Mouse (Mus musculus) midbrain, embryonic 16.5 days (tissue): ENCODE data around the gene Bmp7. TPM values are rescaled to one million over a fixed set of nuclear protein-coding genes. Genes with fewer than 3 reads are reported as not detected.

Experiments used
- ATAC-seq: fragments of 200-750 bp; cut with Nextera tagmentation; 2 replicates; pipeline ENCODE4 v1.8.0; 2017; ENCODE audit warnings: moderate TSS enrichment
- H3K27ac ChIP-seq: fragments of 300-500 bp; sonication (generic); 2 replicates; pipeline ENCODE4 v1.5.1; 2014; ENCODE audit warnings: mild to moderate bottlenecking, low read length, mixed read lengths
- H3K27me3 ChIP-seq: fragments of 300-500 bp; sonication (generic); 2 replicates; pipeline ENCODE4 v1.6.1; 2014; ENCODE audit warnings: low read depth, low read length, mixed read lengths; ENCODE audit not compliant: control insufficient read depth, insufficient read depth
- H3K36me3 ChIP-seq: fragments of 300-500 bp; sonication (generic); 2 replicates; pipeline ENCODE4 v1.6.1; 2014; ENCODE audit warnings: mild to moderate bottlenecking, low read length, moderate library complexity, mixed read lengths; ENCODE audit not compliant: control insufficient read depth, insufficient read depth
- H3K4me1 ChIP-seq: fragments of 300-500 bp; sonication (generic); 2 replicates; pipeline ENCODE4 v1.6.1; 2014; ENCODE audit warnings: mild to moderate bottlenecking, low read length, mixed read lengths; ENCODE audit not compliant: control insufficient read depth, insufficient read depth
- H3K4me2 ChIP-seq: fragments of 300-500 bp; sonication (generic); 2 replicates; pipeline ENCODE4 v1.6.1; 2014; ENCODE audit warnings: mild to moderate bottlenecking, low read length, mixed read lengths
- H3K4me3 ChIP-seq: fragments of 300-500 bp; sonication (generic); 2 replicates; pipeline ENCODE4 v1.5.1; 2014; ENCODE audit warnings: low read depth, mild to moderate bottlenecking, low read length, moderate library complexity, mixed read lengths
- H3K9ac ChIP-seq: fragments of 300-500 bp; sonication (generic); 2 replicates; pipeline ENCODE4 v1.6.1; 2014; ENCODE audit warnings: low read depth, low read length, mixed read lengths
- H3K9me3 ChIP-seq: fragments of 300-500 bp; sonication (generic); replicated peaks from 2 replicates; pipeline ENCODE4 v1.6.1; 2014; ENCODE audit warnings: mild to moderate bottlenecking, low read length, mixed read lengths; ENCODE audit not compliant: control insufficient read depth, poor library complexity, severe bottlenecking
- WGBS: fragments of 180-500 bp; shearing (Covaris S2); extraction: QIAGEN DNeasy Blood & Tissue Kit; methylation state at CpG from one replicate; pipeline ENCODE4 v1.1.7; 2014; 5-methylcytosine and 5-hydroxymethylcytosine counted together
- polyA plus RNA-seq: library from polyadenylated mRNA; unstranded; fragments of >200 nt; fragmentation: Nextera tagmentation; extraction: Ambion mirVana; gene quantifications from 2 replicates; pipeline ENCODE4 v1.2.1, GENCODE M21; 2015

Gene Bmp7
- polyA plus RNA-seq, 1 experiment from 2014 or later, result 10.3 TPM

GRCm38 (mm10) chr2:172951976-172952375, 11.9 kb upstream of the Bmp7 start:
- H3K4me2 ChIP-seq, result no peak overlapping the region
- no peak overlapping the region for H3K9ac ChIP-seq
- H3K4me1 ChIP-seq, result peaks cover 5% of the 10 kb centered on the region; the same call in 1 of the 2 replicates
- no peak overlapping the region for H3K27ac ChIP-seq
- peaks cover 5% of the 10 kb centered on the region; the same call in 1 of the 2 replicates for H3K9me3 ChIP-seq
- ATAC-seq, result no peak
- H3K4me3 ChIP-seq, result no peak overlapping the region
- H3K27me3 ChIP-seq, result no peaks in the 10 kb centered on the region
- WGBS, result 88% methylated on average over 2 of the region's 2 CpGs
- H3K36me3 ChIP-seq, result no peaks in the 10 kb centered on the region

GRCm38 (mm10) chr2:172950722-172951121, 10.6 kb upstream of the Bmp7 start:
- no peak overlapping the region for H3K9ac ChIP-seq
- no peaks in the 10 kb centered on the region for H3K36me3 ChIP-seq
- H3K27me3 ChIP-seq, result no peaks in the 10 kb centered on the region
- H3K9me3 ChIP-seq, result no peaks in the 10 kb centered on the region; the same call in 1 of the 2 replicates
- no peak overlapping the region for H3K4me3 ChIP-seq
- no peak for ATAC-seq
- no peak overlapping the region for H3K4me2 ChIP-seq
- H3K27ac ChIP-seq, result no peak overlapping the region
- 26% methylated on average over 11 of the region's 11 CpGs for WGBS
- peaks cover 5% of the 10 kb centered on the region; the same call in 1 of the 2 replicates for H3K4me1 ChIP-seq

GRCm38 (mm10) chr2:172950119-172950676, 10.1 kb upstream of the Bmp7 start:
- 58% methylated on average over 9 of the region's 9 CpGs for WGBS
- Histone ChIP-seq H3K27ac (no peak overlapping the region), H3K9ac (no peak overlapping the region), H3K27me3 (no peaks in the 10 kb centered on the region), H3K4me1 (peaks cover 5% of the 10 kb centered on the region; the same call in 1 of the 2 replicates), H3K36me3 (no peaks in the 10 kb centered on the region), H3K4me2 (no peak overlapping the region), H3K4me3 (no peak overlapping the region), H3K9me3 (no peaks in the 10 kb centered on the region)
- no peak for ATAC-seq

GRCm38 (mm10) chr2:172949051-172949450, 8.9 kb upstream of the Bmp7 start:
- no peaks in the 10 kb centered on the region for H3K36me3 ChIP-seq
- no peaks in the 10 kb centered on the region for H3K9me3 ChIP-seq
- 0 out of 2 replicates have a peak, but pooled peaks have one; percentile 14 for ATAC-seq
- H3K4me3 ChIP-seq, result no peak overlapping the region
- H3K27ac ChIP-seq, result no peak overlapping the region
- H3K9ac ChIP-seq, result no peak overlapping the region
- 49% methylated on average over 5 of the region's 5 CpGs for WGBS
- no peak overlapping the region for H3K4me2 ChIP-seq
- peaks cover 5% of the 10 kb centered on the region; the same call in 1 of the 2 replicates for H3K4me1 ChIP-seq
- H3K27me3 ChIP-seq, result no peaks in the 10 kb centered on the region; the same call in 1 of the 2 replicates

- H3K9ac ChIP-seq, result peak overlapping the region; percentile 47; the same call in 1 of the 2 replicates
- H3K4me1 ChIP-seq, result peaks cover 26% of the 10 kb centered on the region
- no peak overlapping the region for H3K27ac ChIP-seq
- H3K27me3 ChIP-seq, result peaks cover 62% of the 10 kb centered on the region
- H3K36me3 ChIP-seq, result no peaks in the 10 kb centered on the region
- no peaks in the 10 kb centered on the region for H3K9me3 ChIP-seq
- under 1% methylated on average over 12 of the region's 13 CpGs for WGBS
- H3K4me3 ChIP-seq, result peak overlapping the region; percentile 46
- ATAC-seq, result no peak
- H3K4me2 ChIP-seq, result peak overlapping the region; percentile 89
Observed at GRCm38 (mm10) chr2:172940799-172941163, 660 bp upstream of the Bmp7 start.

- Histone ChIP-seq H3K4me2 (peak overlapping the region; percentile 89), H3K27me3 (peaks cover 70% of the 10 kb centered on the region), H3K4me1 (peaks cover 38% of the 10 kb centered on the region), H3K27ac (no peak overlapping the region), H3K9me3 (no peaks in the 10 kb centered on the region), H3K4me3 (peak overlapping the region; percentile 46), H3K36me3 (no peaks in the 10 kb centered on the region), H3K9ac (peak overlapping the region; percentile 53)
- under 1% methylated on average over 26 of the region's 26 CpGs for WGBS
- ATAC-seq, result no peak
Observed at GRCm38 (mm10) chr2:172939639-172940002, 500 bp downstream of the Bmp7 start.

GRCm38 (mm10) chr2:172938761-172939638, 1.1 kb downstream of the Bmp7 start:
- Histone ChIP-seq H3K4me2 (peak overlapping the region; percentile 89), H3K27me3 (peaks cover 70% of the 10 kb centered on the region), H3K36me3 (no peaks in the 10 kb centered on the region), H3K27ac (no peak overlapping the region), H3K4me1 (peaks cover 44% of the 10 kb centered on the region), H3K9me3 (no peaks in the 10 kb centered on the region), H3K9ac (peak overlapping the region; percentile 53), H3K4me3 (peak overlapping the region; percentile 46)
- no peak for ATAC-seq
- WGBS, result under 1% methylated on average over 57 of the region's 57 CpGs

GRCm38 (mm10) chr2:172937326-172938190, 2.6 kb downstream of the Bmp7 start:
- H3K9ac ChIP-seq, result no peak overlapping the region
- H3K4me1 ChIP-seq, result peaks cover 50% of the 10 kb centered on the region
- 0 out of 2 replicates have a peak overlapping the region, but pooled peaks have one; percentile 6 for H3K4me3 ChIP-seq
- no peak for ATAC-seq
- no peaks in the 10 kb centered on the region for H3K9me3 ChIP-seq
- H3K27ac ChIP-seq, result no peak overlapping the region
- H3K36me3 ChIP-seq, result no peaks in the 10 kb centered on the region
- peaks cover 61% of the 10 kb centered on the region for H3K27me3 ChIP-seq
- H3K4me2 ChIP-seq, result peak overlapping the region; percentile 89
- WGBS, result 14% methylated on average over 12 of the region's 12 CpGs
